Mouse (Mus musculus) kidney, postnatal 36 days (tissue): ENCODE measurements around the gene Nin.

ENCODE experiments used
- DNase-seq, 2 experiments: peaks; one replicate each; pipeline ENCODE4 v3.0.0; 2021 to 2022; ENCODE audit warnings: mixed read lengths in 2 of 2

Gene Nin

DNA sequence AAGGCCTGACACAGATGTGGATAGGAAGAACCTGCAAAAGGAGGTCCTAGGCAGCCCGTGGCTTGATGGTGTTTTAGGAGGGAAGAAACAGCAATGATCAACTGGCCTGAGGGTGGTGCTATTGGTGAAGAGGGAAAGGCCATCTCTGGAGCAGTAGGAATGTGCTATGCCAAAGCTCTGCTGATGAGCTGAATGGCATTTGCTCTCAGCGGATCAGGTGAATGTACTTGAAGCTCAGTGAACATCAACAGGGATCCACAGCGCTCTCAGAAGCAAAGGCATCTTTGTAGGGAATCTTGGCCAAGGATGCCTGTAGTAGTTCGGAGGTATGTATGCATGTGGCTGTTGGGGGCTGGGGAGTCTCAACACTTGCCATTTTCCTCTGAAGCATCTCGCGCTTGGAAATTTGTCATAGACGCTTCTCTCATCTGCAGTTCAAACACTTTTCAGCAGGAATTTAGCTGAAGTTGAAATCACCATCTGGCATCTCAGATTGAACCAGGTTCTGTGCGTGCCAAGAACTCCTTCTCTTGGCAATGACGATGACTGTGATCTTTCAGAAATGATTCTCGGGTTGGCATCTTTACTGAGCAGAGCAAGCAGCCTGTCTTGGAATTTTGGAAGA, 5.3 kb upstream of the Nin start:
- no peak for DNase-seq

- DNase-seq, result no peak
Observed at GRCm38 (mm10) chr12:70117146-70117545, 3.6 kb upstream of the Nin start.

- DNase-seq, result no peak
Observed at GRCm38 (mm10) chr12:70112090-70112383, 1.5 kb downstream of the Nin start.

GRCm38 (mm10) chr12:70111367-70112089, 2.0 kb downstream of the Nin start:
- peak; percentile 72 to 85 for DNase-seq

- peak in 1 of 2 experiments; percentile 71 for DNase-seq
Observed at GRCm38 (mm10) chr12:70111117-70111366, 2.5 kb downstream of the Nin start.

DNA sequence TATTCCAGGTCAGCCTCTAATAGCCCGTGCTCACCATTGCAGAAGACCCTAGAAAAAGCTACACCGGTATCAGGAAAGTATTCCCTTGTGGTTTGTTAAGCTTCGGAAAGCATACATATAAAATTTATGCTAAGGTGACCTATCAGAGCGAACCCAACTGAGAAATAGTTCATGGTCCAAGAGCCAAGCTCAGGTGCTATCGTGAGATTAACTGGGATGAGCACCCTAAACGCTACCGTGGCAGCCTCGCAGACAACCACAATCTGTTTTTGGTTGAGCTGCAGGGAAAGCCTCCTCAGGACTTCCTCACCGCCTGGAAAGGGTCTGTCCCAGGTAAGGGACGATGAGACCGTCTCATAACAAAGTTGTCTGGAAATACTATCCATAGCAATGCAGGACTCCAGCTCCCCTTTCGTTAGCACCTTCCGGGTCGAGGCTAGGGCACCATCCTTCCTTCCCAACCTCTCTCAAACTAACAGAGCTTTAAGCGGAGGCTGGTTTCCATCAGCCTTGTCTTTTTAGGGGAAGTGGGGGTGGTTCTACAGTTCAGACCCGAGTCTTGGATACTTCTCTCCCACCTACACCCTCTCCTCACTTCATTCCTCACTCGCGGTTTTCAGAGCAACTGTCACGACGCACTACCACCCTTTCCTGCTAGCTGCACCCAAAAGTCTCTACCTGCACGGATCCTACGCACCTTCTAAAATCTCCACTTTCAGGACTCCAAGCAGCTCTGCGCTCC, 3.0 kb downstream of the Nin start:
- no peak for DNase-seq

DNA sequence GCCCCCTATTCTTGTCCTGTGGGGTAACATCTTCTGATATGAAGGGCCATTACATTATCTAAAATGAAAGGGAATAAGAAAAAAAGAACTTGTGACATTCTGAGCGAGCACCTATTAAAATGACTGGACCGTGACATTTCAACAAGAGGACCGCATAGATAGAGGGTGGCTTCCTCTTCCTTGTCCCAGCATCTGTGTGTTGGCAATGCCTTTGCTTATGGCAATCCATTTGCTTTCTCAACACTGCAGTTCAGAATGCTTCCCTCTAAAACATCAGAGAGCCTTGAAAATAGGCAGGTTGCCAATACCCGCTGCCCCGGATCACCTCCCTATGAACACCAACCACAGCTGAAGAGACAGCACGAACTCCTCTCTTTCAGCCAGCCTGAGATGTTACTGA, 3.6 kb downstream of the Nin start:
- peak in 1 of 2 experiments; percentile 31 for DNase-seq

DNA sequence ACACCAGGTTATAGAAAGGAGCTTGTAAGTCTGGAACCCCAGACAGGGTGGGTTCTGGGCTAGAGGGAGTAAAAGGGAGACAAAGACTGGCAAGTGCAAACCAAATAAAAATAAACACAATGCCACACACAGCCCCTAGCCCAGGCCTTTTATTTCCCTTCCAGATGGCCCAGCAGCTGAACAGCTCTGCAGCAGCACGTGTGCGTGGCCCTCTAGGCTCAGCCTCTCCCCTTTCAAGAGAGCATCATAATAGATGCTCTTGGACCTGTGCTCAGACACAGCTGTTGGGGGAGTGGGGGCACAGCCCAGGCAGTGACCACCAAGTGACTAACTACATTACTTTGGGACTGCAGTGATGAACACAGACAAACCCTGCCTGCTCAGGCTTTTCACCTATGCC, 5.4 kb downstream of the Nin start:
- DNase-seq, result no peak

GRCm38 (mm10) chr12:70106508-70106907, 7.0 kb downstream of the Nin start:
- DNase-seq, result no peak

GRCm38 (mm10) chr12:70105885-70106284, 7.6 kb downstream of the Nin start:
- DNase-seq, result no peak

- peak; percentile 64 to 68 for DNase-seq
Observed at GRCm38 (mm10) chr12:70104776-70105420, 8.6 kb downstream of the Nin start.

DNA sequence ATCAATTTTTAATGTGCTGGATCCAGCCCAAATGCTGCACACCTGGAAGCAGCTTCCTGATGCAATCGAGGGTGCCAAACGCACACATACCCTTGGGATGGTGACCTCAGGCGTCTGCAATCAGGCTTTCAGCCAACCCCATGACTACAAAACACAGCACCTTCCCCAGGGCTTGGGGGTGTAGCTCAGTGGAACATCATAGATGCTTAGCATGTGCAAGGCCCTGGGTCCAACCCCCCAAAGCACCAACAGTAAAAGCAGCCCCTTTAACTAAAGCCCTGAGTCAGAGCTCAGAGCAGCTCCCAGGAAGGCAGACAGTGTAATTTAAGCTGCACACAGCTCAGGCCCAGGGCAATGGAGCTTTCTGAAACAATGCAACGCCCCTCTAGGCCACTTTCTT, 9.3 kb downstream of the Nin start:
- DNase-seq, result peak in 1 of 2 experiments; percentile 24

GRCm38 (mm10) chr12:70103257-70103656, 10.3 kb downstream of the Nin start:
- no peak for DNase-seq

DNA sequence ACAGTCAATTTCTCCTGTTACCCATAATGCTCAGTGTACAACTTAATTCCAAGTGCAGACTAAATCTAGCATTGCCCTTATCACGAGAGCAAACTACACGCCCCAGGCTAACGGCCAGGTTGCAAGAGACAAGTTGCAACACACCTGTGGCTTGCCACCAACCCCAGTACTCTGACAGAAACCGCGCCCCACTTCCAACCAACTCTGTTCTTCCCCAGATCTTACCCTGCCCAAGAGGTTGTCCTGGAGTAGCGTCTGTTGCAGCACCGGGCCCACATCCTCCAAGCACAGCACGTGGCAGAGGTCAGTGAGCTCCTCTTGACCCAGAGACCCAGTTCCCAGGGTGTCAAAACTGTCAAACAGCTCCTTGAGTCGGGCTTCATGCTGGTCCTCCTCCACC, 11.1 kb downstream of the Nin start:
- no peak for DNase-seq

DNA sequence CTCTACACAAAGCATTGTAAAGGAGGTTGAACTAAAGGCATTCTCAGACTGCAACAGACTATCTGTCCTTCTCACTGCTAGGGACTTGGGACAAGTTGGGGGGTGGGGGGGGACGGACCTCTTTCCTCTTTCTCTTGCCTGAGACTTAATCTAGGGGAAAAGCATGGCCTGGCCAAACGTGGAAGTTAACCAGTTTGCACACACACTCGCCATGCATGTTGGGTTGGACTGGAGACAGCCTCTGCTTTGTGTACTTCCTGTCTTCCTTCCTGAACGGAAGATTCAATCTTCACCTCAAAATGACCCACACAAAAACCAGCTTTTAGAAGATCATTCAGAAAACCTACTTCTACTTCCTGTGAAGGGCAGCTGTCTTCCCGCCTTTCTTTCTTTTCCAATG, 11.7 kb downstream of the Nin start:
- DNase-seq, result no peak

DNA sequence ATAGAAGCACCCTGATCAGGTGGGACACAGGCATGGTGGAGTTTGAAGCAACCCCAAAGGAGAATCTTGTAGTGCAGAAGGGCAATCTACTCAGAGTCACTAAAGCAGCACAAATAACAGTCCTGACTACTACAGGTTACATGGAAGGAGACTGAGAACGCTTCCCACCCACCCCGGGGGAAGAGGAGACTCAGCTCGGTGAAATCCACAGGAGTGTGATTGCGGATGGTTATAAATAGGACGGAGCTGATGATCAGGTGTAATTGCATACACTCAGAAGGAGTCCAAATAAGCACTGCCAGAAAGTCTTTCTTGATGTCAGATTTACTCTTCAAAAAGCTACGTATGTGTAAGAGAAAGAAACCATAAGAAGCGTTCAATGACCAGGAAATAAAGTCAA, 15.6 kb downstream of the Nin start:
- no peak for DNase-seq

DNA sequence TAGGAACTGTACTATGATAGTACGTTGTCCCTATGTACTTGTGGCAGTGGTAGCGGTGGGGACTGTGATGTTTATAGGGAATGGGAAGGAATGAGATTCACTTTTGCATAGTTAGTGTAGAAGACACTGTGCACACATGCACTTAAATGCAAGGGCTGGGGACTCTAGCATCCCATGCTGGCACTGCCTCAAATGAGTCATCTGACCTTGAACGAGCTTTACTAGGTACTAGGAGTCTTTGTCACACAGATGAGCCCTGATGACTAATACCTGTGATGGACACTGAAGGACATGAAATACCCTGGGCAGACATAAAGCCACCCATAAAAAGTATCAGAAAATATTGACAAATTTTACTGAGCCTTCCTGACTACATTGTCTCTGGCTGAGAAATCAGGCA, 16.2 kb downstream of the Nin start:
- no peak for DNase-seq

- no peak for DNase-seq
Observed at GRCm38 (mm10) chr12:70093266-70093893, 20.1 kb downstream of the Nin start.

- no peak for DNase-seq
Observed at GRCm38 (mm10) chr12:70088297-70088696, 25.2 kb downstream of the Nin start.

DNA sequence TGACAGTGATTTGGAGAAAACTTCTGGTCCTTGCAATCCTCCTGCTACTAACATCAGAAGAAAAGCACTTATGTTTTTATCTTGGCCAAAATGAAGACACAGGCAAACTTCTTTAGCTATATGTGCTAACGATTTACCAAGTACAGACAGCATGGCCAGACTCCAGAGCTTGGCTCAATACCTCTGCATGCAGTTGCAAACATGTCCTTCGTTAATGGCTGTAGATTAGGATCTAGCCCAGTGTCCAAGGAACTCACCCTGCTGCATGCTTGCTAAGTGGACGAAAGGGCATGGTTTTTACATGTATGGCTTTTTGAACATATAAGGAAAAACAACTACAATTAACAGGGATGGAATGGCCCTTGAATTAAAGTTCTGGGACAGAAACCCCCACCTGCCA, 28.2 kb downstream of the Nin start:
- DNase-seq, result no peak

GRCm38 (mm10) chr12:70084198-70084597, 29.3 kb downstream of the Nin start:
- no peak for DNase-seq

GRCm38 (mm10) chr12:70083737-70084136, 29.8 kb downstream of the Nin start:
- no peak for DNase-seq

DNA sequence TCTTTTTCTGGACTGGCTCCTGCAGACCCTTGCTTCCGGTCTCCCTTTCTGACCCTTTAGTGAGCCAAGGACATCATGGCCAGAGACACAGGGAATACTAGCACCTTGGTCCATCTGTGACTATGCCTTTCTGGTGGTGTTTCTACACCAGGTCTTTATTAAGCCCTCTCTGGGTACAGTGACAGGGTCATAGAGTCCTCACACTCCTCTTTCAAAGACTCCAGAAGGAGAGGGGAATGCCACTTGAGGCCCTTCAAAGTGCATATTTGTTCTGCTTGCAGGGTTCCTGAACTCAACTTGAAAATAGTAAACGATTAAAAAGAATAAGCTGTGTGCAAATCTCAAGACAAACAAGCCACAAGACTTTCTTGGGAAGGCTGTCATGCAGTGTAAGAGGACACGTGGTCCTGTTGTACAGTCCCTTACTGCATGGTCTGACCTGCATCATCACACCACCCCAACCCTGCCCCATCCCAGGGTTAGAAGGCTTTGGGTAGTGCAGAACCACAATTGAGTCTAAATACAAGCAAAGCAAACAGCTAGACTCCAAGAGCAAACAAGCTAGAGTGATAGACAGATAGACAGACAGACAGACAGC, 30.5 kb downstream of the Nin start:
- DNase-seq, result no peak
